Mouse (Mus musculus) testis, adult 2 months (tissue): ENCODE measurements around the gene Gm16223. TPM values are rescaled to one million over a fixed set of nuclear protein-coding genes. Genes with fewer than 3 reads are reported as not detected.

Experiments used
- H3K27ac ChIP-seq: fragments of 200-500 bp; 2 replicates; pipeline ENCODE4 v1.5.1; 2012; ENCODE audit warnings: low read depth, low read length; ENCODE audit not compliant: control insufficient read depth, insufficient read depth
- H3K27me3 ChIP-seq: fragments of 200-500 bp; 2 replicates; pipeline ENCODE4 v1.6.1; 2012; ENCODE audit warnings: mild to moderate bottlenecking, low read length, moderate library complexity; ENCODE audit not compliant: control insufficient read depth, insufficient read depth
- H3K36me3 ChIP-seq: fragments of 200-500 bp; 2 replicates; pipeline ENCODE4 v1.6.1; 2012; ENCODE audit warnings: mild to moderate bottlenecking, low read length; ENCODE audit not compliant: control insufficient read depth, insufficient read depth
- H3K4me1 ChIP-seq: fragments of 200-500 bp; 2 replicates; pipeline ENCODE4 v1.6.1; 2012; ENCODE audit warnings: low read length; ENCODE audit not compliant: control insufficient read depth, insufficient read depth
- H3K4me3 ChIP-seq: fragments of 200-500 bp; 2 replicates; pipeline ENCODE4 v1.5.1; 2012; ENCODE audit warnings: low read depth, mild to moderate bottlenecking, low read length, moderate library complexity, mixed read lengths; ENCODE audit not compliant: control insufficient read depth
- CTCF ChIP-seq: fragments of 200-500 bp; IDR thresholded peaks from 2 replicates; pipeline ENCODE4 v1.5.1; 2012; ENCODE audit warnings: low read depth, mild to moderate bottlenecking, inconsistent platforms, low read length, moderate library complexity; ENCODE audit not compliant: control insufficient read depth, insufficient read depth, insufficient replicate concordance
- POLR2A ChIP-seq: fragments of 200-500 bp; IDR thresholded peaks from 2 replicates; pipeline ENCODE4 v1.6.1; 2012; ENCODE audit warnings: low read depth, mild to moderate bottlenecking, inconsistent platforms, low read length, moderate library complexity; ENCODE audit not compliant: control insufficient read depth
- polyA plus RNA-seq: library from polyadenylated mRNA; depleted of rRNA; stranded (reverse); fragments of >200 nt; gene quantifications from 2 replicates; pipeline ENCODE4 v1.2.3, GENCODE M21; 2012

The Gm16223 gene
- polyA plus RNA-seq, 1 experiment, result not detected

GRCm38 (mm10) chr5:42168785-42169184, 101.0 kb downstream of the Gm16223 start:
- no peaks in the 10 kb centered on the region for H3K36me3 ChIP-seq
- H3K27ac ChIP-seq, result no peak overlapping the region
- TF ChIP-seq CTCF (no peak), POLR2A (no peak)
- H3K27me3 ChIP-seq, result no peaks in the 10 kb centered on the region
- H3K4me1 ChIP-seq, result no peaks in the 10 kb centered on the region
- H3K4me3 ChIP-seq, result no peak overlapping the region

GRCm38 (mm10) chr5:42174109-42174508, 106.3 kb downstream of the Gm16223 start:
- no peak overlapping the region for H3K27ac ChIP-seq
- no peaks in the 10 kb centered on the region for H3K27me3 ChIP-seq
- no peaks in the 10 kb centered on the region for H3K4me1 ChIP-seq
- no peak for TF ChIP-seq POLR2A
- TF ChIP-seq CTCF, result no peak
- no peak overlapping the region for H3K4me3 ChIP-seq
- no peaks in the 10 kb centered on the region for H3K36me3 ChIP-seq

- TF ChIP-seq POLR2A, result no peak
- no peak for TF ChIP-seq CTCF
- Histone ChIP-seq H3K27ac (no peak overlapping the region; the same call in 1 of the 2 replicates), H3K4me3 (peak overlapping the region; percentile 23; the same call in 1 of the 2 replicates), H3K4me1 (no peaks in the 10 kb centered on the region), H3K36me3 (no peaks in the 10 kb centered on the region), H3K27me3 (no peaks in the 10 kb centered on the region)
Observed at GRCm38 (mm10) chr5:42175424-42175823, 107.7 kb downstream of the Gm16223 start.

GRCm38 (mm10) chr5:42198493-42198892, 130.7 kb downstream of the Gm16223 start:
- H3K36me3 ChIP-seq, result no peaks in the 10 kb centered on the region
- no peak overlapping the region for H3K27ac ChIP-seq
- H3K27me3 ChIP-seq, result no peaks in the 10 kb centered on the region
- H3K4me1 ChIP-seq, result no peaks in the 10 kb centered on the region
- no peak overlapping the region for H3K4me3 ChIP-seq
- TF ChIP-seq POLR2A, result no peak
- TF ChIP-seq CTCF, result no peak

- TF ChIP-seq POLR2A (no peak), CTCF (no peak)
- no peak overlapping the region for H3K27ac ChIP-seq
- H3K4me3 ChIP-seq, result no peak overlapping the region
Observed at GRCm38 (mm10) chr5:42207456-42208122, 139.8 kb downstream of the Gm16223 start.

GRCm38 (mm10) chr5:42211554-42212338, 144.0 kb downstream of the Gm16223 start:
- TF ChIP-seq POLR2A, result no peak
- no peak for TF ChIP-seq CTCF
- no peak overlapping the region for H3K4me3 ChIP-seq
- H3K27me3 ChIP-seq, result no peaks in the 10 kb centered on the region
- H3K4me1 ChIP-seq, result no peaks in the 10 kb centered on the region
- H3K27ac ChIP-seq, result no peak overlapping the region
- no peaks in the 10 kb centered on the region for H3K36me3 ChIP-seq

More at GRCm38 (mm10) chr5:42207456-42208122, 139.8 kb downstream of the Gm16223 start:
- Histone ChIP-seq H3K4me1 (no peaks in the 10 kb centered on the region), H3K27me3 (no peaks in the 10 kb centered on the region), H3K36me3 (no peaks in the 10 kb centered on the region)

- TF ChIP-seq CTCF, result no peak
- no peak for TF ChIP-seq POLR2A
- Histone ChIP-seq H3K27me3 (no peaks in the 10 kb centered on the region), H3K4me3 (no peak overlapping the region), H3K27ac (no peak overlapping the region), H3K4me1 (no peaks in the 10 kb centered on the region), H3K36me3 (no peaks in the 10 kb centered on the region)
Observed at GRCm38 (mm10) chr5:42212353-42212752, 144.6 kb downstream of the Gm16223 start.
